Mouse (Mus musculus) neural tube, postnatal 0 days (tissue): ENCODE data around the gene Gng10. TPM values are rescaled to one million over a fixed set of nuclear protein-coding genes. Genes with fewer than 3 reads are reported as not detected.

Experiments
- polyA plus RNA-seq: library from polyadenylated mRNA; unstranded; fragments of >200 nt; fragmentation: Nextera tagmentation; extraction: Ambion mirVana; gene quantifications from 2 replicates; pipeline ENCODE4 v1.2.1, GENCODE M21; 2015

The Gng10 gene
- 192 and 204 TPM in 2 replicates for polyA plus RNA-seq

DNA sequence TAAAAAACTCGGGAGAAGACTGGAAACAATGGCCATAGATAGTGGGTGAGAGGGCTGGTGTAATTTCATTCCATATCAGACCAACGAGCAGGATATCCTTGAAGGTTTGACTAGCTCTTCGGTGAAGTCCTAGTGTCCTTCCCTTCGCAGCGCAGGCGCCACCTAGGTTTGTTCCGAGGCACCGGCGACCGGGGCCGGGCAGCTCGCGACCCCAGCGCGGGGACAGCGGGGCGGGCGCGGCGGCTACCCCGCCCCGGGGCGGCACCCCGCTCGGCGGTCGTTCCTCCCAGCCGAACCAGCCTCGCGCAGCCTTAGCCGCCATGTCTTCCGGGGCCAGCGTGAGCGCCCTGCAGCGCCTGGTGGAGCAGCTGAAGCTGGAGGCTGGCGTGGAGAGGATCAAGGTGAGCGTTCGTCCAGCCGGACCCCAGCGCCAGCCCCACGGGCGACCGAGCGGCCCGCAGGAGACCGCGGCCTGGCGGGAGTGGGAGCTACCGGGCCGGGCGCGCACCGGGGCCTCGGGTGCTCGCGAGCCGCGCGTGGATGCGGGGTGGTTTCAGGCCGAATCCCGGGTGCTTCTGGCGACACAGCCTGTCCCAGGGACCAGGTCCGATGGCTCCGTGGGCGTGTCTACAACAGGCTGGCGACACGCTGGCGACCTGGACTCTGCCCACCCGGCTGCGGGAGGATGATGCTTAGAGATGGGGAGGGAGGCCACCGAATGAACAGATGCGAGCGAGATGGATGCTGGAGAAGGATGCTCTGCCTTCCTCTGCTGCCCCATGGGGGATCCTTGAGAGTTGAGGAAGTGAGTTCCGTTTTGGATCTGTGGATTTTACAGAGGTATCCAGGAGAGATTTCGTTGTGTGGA lies at the start of gene Gng10:
TSS of gene Gng10 (plus strand) at position 171 of the 868 bp plus-strand sequence.

DNA sequence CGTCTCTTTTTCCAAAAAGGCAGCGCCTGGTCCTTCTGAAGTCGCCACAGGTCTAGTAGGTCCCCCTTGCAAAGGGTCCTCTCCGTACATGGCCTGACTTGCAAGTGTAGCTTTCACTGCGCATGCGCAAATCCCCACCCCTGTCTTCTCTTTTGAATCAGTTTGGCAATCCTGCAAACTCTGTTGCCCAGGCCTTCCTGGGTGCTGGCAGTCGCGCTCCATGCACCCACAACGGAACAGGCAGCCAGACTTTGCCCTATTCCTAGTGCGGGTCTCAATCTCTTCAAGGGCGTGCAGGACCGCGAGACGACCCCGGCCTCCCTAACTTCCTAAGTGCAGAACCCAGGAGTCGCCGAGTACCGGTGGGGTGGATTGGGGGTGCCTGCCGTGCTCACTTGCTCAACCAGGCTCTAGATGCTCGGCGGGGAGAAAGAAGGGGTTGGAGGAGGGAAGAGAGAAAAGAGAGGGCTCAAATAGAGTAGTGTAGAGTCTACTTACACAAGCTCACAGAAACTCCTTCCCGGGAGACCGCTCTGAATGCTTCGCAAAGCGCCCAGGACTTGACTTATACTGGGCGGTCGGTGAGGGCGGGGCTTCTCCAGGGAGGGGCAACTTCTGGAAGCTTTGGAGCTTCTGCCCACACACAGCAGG lies 48.2 kb upstream of the Gng10 start, which contains the start of gene Ptgr1:
TSS of gene Ptgr1 (minus strand) at position 580 of the 651 bp plus-strand sequence.

DNA sequence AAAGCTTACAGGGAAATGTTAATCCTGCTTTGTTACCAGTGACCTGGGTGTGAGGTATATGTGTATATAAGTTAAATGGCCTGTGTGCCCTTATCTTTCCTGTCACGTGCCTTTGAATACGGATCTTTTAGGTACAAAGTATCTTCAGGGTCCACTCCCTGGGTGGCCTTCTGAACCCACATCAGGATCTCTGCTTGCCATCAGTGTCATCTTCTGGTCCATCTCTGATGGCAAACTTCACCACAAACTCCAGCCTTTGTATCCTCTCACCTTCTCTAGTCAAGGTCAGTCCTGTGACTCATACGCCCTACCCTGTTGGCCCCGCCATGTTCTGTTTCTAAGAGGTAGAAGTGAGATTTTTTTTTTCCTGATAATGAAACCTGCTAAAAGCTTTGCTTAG lies 40.1 kb upstream of the Gng10 start, which contains the start of gene Dnajc25:
TSS of gene Dnajc25 (plus strand) at position 301 of the 400 bp plus-strand sequence.

DNA sequence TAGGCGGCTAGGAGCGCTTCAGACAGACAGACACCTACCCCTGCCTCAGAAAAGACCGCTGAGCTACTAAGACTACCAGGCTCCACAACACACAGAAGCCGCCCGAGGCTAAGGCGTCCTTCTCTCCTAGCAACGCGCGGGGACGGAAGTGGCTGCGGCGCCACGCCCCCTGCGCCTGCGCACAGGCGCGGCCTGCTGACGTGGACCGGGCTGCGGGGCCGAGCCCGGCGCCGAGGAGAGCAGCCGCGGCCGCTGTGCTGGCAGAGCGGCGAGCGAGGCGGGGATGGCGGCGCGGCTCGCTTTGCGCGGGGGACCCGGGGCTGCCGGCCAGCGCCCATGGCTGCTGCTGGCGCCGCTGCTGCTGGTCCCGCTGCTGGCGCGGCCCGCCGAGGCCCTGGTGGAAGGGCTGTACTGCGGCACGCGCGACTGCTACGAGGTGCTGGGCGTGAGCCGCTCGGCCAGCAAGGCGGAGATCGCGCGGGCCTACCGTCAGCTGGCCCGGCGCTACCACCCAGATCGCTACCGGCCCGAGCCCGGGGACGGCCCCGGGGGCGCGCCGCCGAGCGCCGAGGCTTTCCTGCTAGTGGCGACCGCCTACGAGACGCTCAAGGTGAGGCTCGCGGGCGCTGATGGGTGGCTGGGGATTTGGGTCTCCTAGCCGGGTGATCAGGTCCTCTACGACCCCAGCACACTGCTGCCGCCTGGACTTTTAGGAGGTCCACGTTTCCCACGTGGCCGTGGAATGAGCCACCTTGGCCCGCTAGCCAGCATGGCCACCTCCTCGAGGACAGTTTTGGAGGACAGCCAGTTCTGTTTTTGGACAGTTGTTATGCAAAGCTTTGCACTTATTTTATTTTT lies 31.7 kb upstream of the Gng10 start, which contains the start of gene Gm20503:
TSS of gene Gm20503 (plus strand) at position 263 of the 858 bp plus-strand sequence.

Other genes with a start within 250 kb of the Gng10 start
- not detected in 2 replicates for gene Olfr267, start 247.4 kb upstream of the Gng10 start, polyA plus RNA-seq
- 31.9 and 38.3 TPM in 2 replicates for gene Ecpas, start 122.3 kb upstream of the Gng10 start, polyA plus RNA-seq
- 2.3 and 2.5 TPM in 2 replicates for gene Zkscan16, start 91.5 kb upstream of the Gng10 start, polyA plus RNA-seq
- 5.1 and 5.5 TPM in 2 replicates for gene Ptgr1, start 48.0 kb upstream of the Gng10 start, polyA plus RNA-seq
- gene Dnajc25, start 40.0 kb upstream of the Gng10 start, polyA plus RNA-seq, result 8.5 and 13.0 TPM in 2 replicates
- 13.9 and 15.5 TPM in 2 replicates for gene Gm20503, start 31.9 kb upstream of the Gng10 start, polyA plus RNA-seq
- gene AI481877, start 103.9 kb downstream of the Gng10 start, polyA plus RNA-seq, result 0.04 and 0.06 TPM in 2 replicates
- gene Ugcg, start 154.2 kb downstream of the Gng10 start, polyA plus RNA-seq, result 18.1 and 19.7 TPM in 2 replicates